Mouse (Mus musculus): ENCODE measurements at regions not wholly inside any gene's neighbourhood (a gene's known extent, or its start where the extent isn't known, plus 50 kb on each side); places are given as distances from the start of the nearest gene placed in this dataset.

DNA sequence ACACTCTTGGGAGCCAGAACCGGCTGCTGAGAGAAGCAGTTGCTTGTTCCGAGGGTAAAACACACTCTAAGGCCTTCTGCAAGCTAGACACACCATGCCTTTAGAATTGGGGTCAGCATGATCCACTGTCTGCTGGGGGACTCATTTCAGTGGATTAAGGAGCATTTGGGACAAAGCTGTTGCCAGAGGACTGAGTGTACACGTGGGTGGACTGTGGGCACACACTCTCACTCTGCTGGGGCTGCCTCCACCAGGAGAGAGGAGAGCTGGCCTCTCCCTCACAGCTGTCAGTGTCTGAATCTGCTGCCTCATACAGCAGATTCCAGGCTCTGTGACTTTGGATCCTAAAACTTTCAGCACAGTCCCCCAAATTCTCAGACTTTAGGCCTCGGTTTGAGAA, 161.2 kb upstream of the Rreb1 start:
- TF ChIP-seq CTCF (IDR thresholded peaks at IDR 0.05; ENCODE audit: low read depth): no peak
- TF ChIP-seq EP300 (IDR thresholded peaks at IDR 0.05; ENCODE audit: low read depth): no peak

Measured in liver, embryonic 14.5 days (tissue).